ENCODE assay signal across 22 mouse cellular contexts in genomic region chr8:108648993-108649392, GRCm38 (mm10).
"Had no signal": no experiment of that assay in that cellular context is flagged by ENCODE, and none has a peak within 500 bp of the region (broad histone marks: within the 10 kb centered on the region; RNA-seq: fewer than 3 reads in every experiment).

No protein-coding gene starts in this region.

- H3K9ac ChIP-seq: liver, embryonic 13.5 days; midbrain, embryonic 13.5 days; neural tube, embryonic 13.5 days; stomach, embryonic 15.5 days had no signal

- H3K27ac ChIP-seq: kidney, postnatal 0 days; layer of hippocampus, adult 2 months; left cerebral cortex, adult 2 months; liver, embryonic 13.5 days; midbrain, embryonic 10.5 days; midbrain, embryonic 13.5 days; neural tube, embryonic 13.5 days; stomach, embryonic 15.5 days had no signal

- H3K36me3 ChIP-seq: liver, embryonic 13.5 days; midbrain, embryonic 10.5 days; midbrain, embryonic 13.5 days; neural tube, embryonic 13.5 days; stomach, embryonic 15.5 days had no signal

- ATAC-seq: intestine, postnatal 0 days; midbrain, embryonic 13.5 days; midbrain, embryonic 16.5 days had no signal

- H3K4me3 ChIP-seq: layer of hippocampus, adult 2 months; left cerebral cortex, adult 2 months; liver, embryonic 13.5 days; megakaryocyte, embryonic 14.5 days; midbrain, embryonic 10.5 days; midbrain, embryonic 13.5 days; myocyte; neural tube, embryonic 13.5 days; stomach, embryonic 15.5 days had no signal

- H3K9me3 ChIP-seq: liver, embryonic 13.5 days; megakaryocyte, embryonic 14.5 days; midbrain, embryonic 10.5 days; midbrain, embryonic 13.5 days; neural tube, embryonic 13.5 days; stomach, embryonic 15.5 days had no signal

- H3K4me1 ChIP-seq: midbrain, embryonic 13.5 days; neural tube, embryonic 13.5 days had no signal

- H3K27me3 ChIP-seq: liver, embryonic 13.5 days; megakaryocyte, embryonic 14.5 days; midbrain, embryonic 13.5 days; neural tube, embryonic 13.5 days; stomach, embryonic 15.5 days had no signal

- H3K4me2 ChIP-seq: liver, embryonic 13.5 days; midbrain, embryonic 13.5 days; neural tube, embryonic 13.5 days; stomach, embryonic 15.5 days had no signal

- DNase-seq: kidney, adult 2 months; kidney, postnatal 25 days; layer of hippocampus, adult 9-11 months; layer of hippocampus, postnatal 36 days; liver, embryonic 13.5 days; retina, postnatal 1 day; right cerebral cortex, postnatal 25 days; spleen, adult 18-20 months; thymus, adult 2 months; thymus, postnatal 14 days; thymus, postnatal 4 days had no signal
